Mouse (Mus musculus) left cerebral cortex, adult 2 months (tissue): ENCODE data around the gene Esrrg. TPM values are rescaled to one million over a fixed set of nuclear protein-coding genes. Genes with fewer than 3 reads are reported as not detected.

Experiments used
- DNase-seq, 2 experiments: peaks; one replicate each; pipeline ENCODE4 v3.0.0; 2021 to 2022; ENCODE audit warnings: low spot score in 2 of 2, mixed read lengths in 1 of 2; ENCODE audit errors: extremely low spot score in 1 of 2
- H3K27ac ChIP-seq: fragments of 200-600 bp; 2 replicates; pipeline ENCODE4 v1.8.1; 2022
- H3K4me3 ChIP-seq: fragments of 200-600 bp; 2 replicates; pipeline ENCODE4 v1.8.1; 2022
- CTCF ChIP-seq: fragments of 200-600 bp; IDR thresholded peaks from 2 replicates; pipeline ENCODE4 v1.8.1; 2022; ENCODE audit warnings: antibody characterized with exemption, mild to moderate bottlenecking, moderate library complexity
- intact Hi-C: fragments of 180-260 bp; cut with DNase I; formaldehyde crosslinking; loops from one replicate; pipeline ENCODE4 v1.15.1; 2025
- total RNA-seq, 2 experiments: library from RNA; stranded (reverse); gene quantifications; 2 replicates each; pipeline ENCODE4 v1.2.3; 2021

Gene Esrrg
- total RNA-seq, 2 experiments from 2014 or later, result 25.1 to 27.0 TPM

DNA sequence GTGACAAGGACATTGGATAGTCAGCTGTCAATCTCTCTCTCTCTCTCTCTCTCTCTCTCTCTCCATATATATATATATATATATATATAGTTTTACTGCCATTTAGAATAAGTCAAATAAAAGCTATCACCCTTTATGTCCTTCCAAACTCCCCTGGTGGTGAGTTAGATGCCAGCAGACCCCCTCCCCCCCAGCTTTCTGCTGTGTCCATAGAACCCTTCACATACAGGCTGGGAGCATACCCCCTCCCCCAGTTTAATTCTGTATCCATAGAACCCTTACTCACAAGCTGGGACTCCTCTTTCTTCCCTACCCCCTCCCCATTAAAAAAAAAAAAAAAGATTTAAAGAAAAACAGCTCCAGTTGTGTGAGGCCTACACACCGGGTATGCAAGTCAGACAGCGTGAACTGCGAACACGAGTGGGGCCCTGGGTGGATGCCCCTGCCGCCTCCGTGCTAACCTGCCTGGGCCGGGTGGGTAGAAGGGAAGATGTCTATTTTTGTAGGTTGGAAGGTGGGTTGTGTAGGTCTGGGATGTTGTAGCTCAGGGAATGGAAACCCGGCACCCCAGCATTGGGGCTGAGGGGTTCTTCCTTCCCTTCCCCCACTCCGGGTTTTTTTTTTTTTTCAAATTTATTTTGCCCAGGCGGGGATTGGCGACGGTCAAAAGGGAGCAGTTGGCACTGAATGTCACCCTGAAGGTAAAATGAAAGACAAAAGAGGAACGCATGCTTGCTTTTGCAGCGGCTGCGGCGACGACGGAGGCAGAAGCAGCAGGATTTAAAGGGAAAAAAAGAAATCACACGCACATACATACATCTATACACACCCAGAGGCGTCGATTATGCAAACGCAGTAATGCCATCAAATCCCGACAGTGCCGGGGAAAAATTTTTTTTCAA lies 42.4 kb downstream of the Esrrg start:
- Histone ChIP-seq H3K4me3 (peak overlapping the region; percentile 74), H3K27ac (peak overlapping the region; percentile 83)
- intact Hi-C loops, result loop anchor here (10.0 kb wide), 1 partner anchor 324 kb away; no protein-coding TSS in a partner anchor
- peak in 1 of 2 experiments; percentile 37 for DNase-seq
- no peak; the same call in 1 of the 2 replicates for TF ChIP-seq CTCF

DNA sequence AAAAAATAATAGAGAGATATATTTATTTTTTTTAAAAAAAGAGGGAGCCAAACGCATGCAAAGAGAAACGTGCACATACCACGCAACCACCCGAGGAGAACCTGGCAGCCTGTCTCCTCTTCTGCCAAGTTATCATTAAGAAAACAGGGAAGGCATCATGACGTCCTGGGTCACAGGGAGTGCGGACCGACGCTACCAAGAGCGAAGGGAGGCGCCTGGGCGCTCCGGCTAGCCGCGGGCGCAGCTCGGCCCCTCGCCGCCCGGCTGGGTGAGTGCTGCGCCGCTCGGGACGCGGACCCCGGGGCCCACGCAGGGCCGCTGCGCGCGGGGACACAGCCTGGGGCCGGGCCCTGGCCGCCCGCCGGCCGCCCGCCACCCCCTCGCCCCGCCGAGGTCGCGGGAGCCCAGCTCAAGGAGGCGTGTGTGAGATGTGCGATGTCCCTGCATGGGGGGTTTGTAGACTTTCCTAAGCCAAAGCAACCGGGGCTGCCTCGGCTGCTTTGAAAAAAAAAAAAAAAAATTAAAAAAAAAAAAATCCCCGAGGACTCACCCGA lies 43.2 kb downstream of the Esrrg start:
- intact Hi-C loops, result loop anchor here (10.0 kb wide), 1 partner anchor 323 kb away; no protein-coding TSS in a partner anchor
- TF ChIP-seq CTCF, result no peak
- H3K4me3 ChIP-seq, result peak overlapping the region; percentile 74
- peak overlapping the region; percentile 83 for H3K27ac ChIP-seq
- DNase-seq, result peak; percentile 37 to 51

DNA sequence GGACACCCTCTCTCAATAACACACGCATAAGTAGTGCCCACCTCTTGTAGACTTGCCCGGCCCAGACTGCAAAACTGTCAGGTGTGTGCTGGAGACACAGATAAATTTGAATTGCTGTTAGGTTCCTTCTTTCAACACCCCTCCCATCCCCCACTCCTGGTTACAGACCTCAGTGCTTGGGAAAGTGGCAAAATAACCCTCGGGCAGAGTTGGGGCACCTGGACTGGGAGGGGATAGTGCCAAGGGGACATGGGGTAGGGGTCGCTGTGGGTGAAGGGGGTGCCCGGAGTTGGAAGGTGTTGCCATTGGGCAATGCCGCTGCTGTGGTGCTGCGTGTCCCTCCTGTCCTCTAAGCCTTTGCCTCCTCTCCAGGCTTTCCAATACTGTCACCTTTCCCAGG lies 43.9 kb downstream of the Esrrg start:
- intact Hi-C loops, result loop anchor here (10.0 kb wide), 1 partner anchor 322 kb away; no protein-coding TSS in a partner anchor
- no peak for DNase-seq
- TF ChIP-seq CTCF, result no peak
- H3K4me3 ChIP-seq, result peak overlapping the region; percentile 74
- H3K27ac ChIP-seq, result no peak overlapping the region

DNA sequence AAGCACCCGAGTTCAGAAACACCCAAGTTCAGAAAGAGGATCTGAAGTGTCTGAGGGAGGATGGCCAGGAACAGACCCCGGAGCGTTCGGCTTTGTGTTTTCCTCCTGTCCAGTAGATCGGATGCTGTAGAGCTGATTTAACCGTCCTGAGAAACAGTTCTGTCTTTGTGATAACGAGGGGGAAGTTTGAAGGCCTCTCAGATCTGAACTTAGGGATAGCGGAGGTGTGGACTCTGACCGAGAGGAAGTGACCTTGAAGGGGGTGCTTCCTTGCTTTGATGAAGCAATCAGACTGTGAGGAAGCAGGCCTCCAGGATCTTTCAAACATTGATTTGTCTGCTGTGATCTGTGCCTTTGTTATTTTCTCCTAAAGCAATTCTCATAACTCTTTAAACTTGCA lies 44.8 kb downstream of the Esrrg start:
- intact Hi-C loops, result loop anchor here (10.0 kb wide), 1 partner anchor 321 kb away; no protein-coding TSS in a partner anchor
- TF ChIP-seq CTCF, result no peak
- Histone ChIP-seq H3K27ac (no peak overlapping the region), H3K4me3 (no peak overlapping the region)
- DNase-seq, result no peak

DNA sequence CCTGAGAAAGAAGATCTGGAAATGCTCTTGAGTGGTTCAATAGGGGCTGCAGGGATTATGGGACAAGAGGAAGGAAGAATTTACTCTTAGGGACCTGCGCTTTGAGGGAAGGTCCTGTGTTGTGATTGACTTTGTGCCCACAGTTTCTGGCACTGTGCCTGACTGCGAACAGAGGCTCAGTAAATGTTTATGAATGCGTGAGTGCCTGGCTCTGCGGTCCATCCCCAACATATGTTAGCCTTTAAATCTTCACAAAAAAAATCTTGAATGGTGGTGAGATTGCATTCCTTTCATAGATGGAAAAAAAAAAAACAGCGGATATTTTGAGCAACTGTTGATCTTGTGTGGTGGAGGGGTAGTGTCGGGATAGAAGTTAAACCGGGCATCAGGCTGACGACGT lies 52.4 kb downstream of the Esrrg start:
- Histone ChIP-seq H3K4me3 (no peak overlapping the region), H3K27ac (no peak overlapping the region)
- no peak for DNase-seq
- intact Hi-C loops, result no loop called here
- no peak for TF ChIP-seq CTCF

DNA sequence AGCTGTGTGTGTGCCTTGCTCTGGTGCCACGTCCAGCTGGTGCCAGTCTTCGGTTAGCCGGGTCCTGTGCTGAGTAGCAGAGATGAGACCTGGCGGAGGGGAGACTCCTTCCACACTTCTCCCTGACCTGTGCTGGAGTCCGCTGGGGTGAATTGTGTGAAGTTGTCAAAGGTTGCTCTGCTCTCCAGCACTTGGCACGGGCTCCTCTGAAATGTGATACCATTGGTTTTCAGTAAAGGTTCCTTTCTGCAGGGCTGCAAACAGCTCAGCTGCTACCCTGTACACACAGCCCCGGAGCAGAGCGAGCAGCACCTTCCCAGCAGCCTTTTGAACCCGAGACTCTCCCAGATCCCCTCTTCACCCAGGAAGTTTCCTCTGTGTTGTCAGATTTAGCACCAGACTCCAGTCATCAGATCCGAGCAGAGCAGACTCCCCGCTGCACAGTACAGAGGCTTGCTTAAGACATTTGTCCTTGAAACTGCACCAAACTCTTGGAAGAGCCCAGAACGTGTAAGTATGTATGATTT lies 53.6 kb downstream of the Esrrg start:
- DNase-seq, result no peak
- no peak for TF ChIP-seq CTCF
- intact Hi-C loops, result no loop called here
- Histone ChIP-seq H3K4me3 (no peak overlapping the region), H3K27ac (no peak overlapping the region)

DNA sequence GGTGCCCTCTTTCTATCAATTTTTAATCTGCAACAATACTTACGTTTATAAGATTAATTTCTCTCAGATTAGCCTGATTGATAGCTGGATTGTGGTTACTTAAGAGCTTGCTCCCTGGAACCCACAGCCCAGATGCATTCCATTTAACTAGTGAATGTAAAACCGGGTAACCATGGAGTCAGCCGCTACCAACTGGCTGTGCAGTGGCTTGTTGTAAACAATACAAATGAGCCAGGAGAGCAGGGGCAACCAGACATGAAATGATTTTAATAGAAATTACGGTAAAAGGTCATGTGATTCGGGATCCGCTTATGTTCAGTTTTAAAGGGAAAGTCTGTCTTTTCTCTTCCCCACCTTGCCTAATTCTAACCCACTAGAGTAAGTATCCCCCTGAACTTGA lies 54.8 kb downstream of the Esrrg start:
- Histone ChIP-seq H3K27ac (no peak overlapping the region), H3K4me3 (no peak overlapping the region)
- no peak for TF ChIP-seq CTCF
- intact Hi-C loops, result no loop called here
- no peak for DNase-seq

DNA sequence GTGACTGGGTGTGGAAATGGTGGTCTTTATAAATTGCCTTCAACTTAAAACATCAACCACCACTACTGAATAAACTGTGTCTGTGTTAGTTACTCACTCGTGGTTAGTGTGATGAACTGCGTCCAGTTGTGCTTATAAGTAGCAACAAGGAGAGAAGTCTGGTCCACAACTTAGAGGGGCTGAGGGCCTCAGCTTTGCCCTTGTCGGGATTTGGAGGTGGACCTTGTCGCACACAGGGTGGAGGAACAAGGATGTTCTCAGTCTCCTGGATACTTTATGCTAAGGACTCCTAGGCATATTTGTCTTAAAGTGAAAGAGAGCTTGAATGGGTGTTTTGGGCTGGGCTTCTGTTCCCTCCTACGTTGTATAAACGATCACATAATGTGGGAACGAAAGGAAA lies 55.7 kb downstream of the Esrrg start:
- H3K4me3 ChIP-seq, result no peak overlapping the region
- DNase-seq, result no peak
- intact Hi-C loops, result no loop called here
- H3K27ac ChIP-seq, result no peak overlapping the region
- no peak for TF ChIP-seq CTCF

DNA sequence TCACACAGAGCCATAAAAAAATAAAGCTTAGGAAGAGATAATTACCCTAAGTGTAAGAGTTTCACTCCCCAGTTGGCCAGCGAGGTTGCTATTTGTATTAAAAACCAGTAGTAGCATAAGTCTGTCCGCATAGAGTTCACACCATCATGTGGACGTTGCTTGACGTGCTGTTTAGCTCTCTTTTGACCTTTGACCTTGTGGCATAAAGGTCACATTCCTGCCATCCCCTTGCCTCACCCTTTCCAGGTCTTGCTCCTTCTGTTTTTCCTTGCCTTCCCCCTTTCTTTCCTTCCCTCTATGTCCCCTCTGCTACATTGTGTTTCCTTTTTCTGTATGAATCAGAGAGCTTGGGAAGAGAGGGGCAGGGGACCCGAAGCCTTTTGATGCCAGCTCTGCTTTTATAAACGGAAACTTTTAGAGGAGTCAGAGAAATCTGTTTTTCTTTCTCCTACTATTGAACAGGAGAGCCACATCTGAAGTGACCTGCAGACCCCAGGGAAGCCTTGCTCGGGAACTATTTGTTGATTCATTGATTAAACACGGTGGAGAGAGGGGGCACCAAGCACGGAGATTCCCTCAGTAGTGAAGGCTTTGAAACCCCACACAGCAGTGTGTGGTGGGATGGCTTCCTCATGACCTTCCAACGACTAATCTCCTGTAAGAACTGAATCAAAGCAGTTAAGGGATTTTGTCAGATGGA lies 57.5 kb downstream of the Esrrg start:
- H3K27ac ChIP-seq, result no peak overlapping the region
- intact Hi-C loops, result no loop called here
- DNase-seq, result no peak
- H3K4me3 ChIP-seq, result no peak overlapping the region
- TF ChIP-seq CTCF, result no peak

DNA sequence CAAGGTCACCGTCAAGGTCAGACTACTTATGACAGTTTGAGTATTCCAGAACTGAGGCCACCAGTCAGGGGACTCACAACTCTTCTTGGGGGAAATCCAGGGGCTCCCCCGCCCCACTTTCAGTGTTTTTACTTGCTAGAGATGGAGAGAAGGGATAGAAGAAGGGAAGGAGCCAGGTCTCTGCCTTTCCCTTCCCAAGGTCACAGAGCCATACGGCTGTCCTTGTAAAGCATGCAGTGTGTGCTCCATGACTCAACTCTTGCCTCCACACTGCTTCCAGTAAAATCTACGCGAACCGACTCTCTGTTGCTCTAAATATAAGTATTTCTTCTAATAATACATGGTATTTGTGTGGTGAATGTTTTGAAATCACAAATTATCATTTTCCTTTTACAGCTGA lies 61.2 kb downstream of the Esrrg start:
- TF ChIP-seq CTCF, result no peak
- H3K27ac ChIP-seq, result no peak overlapping the region
- no peak for DNase-seq
- intact Hi-C loops, result no loop called here
- H3K4me3 ChIP-seq, result no peak overlapping the region

DNA sequence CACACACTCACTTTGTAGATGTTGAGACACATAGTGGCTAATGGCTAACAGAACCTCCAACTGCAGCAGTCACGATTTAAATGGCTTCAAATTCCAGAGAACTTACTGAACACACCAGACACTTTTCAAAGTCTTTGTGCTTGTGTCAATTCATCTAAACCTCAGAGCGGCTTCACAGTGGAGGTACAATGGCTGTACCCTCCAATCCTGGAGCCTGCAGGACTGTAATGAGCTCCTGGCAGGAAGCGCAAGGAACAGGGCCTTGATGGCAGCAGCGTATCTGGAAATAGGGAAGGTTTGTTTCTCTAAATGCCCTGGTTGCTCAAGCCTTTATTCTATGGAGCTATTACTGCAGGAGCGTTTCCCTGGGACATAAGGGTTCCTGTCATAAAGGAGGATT lies 63.9 kb downstream of the Esrrg start:
- intact Hi-C loops, result no loop called here
- Histone ChIP-seq H3K4me3 (no peak overlapping the region), H3K27ac (no peak overlapping the region)
- DNase-seq, result no peak
- TF ChIP-seq CTCF, result no peak

DNA sequence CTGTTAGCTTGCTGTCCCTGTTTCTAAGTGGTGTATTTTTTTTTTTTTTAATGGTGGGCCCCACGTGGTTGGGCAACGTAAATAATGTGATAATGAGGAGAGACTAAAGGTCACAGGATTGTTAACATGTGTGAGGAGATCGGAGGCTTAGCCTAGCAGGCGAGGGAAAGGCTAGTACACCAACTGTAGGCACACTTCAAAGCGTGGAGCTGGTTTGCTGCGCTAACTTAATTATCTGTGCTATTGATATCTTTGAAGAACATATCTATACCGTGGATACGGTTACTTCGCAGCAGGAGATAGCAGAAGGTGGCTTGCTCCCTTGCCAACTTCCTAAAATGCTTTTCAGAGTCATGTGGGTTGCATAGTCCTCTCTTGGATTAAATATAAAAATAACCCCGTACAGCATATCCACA lies 66.2 kb downstream of the Esrrg start:
- H3K4me3 ChIP-seq, result no peak overlapping the region
- no peak overlapping the region for H3K27ac ChIP-seq
- no peak for DNase-seq
- no peak for TF ChIP-seq CTCF
- intact Hi-C loops, result no loop called here
